Mouse (Mus musculus) spleen, adult 2 months (tissue): ENCODE measurements at regions not wholly inside any gene's neighbourhood (a gene's known extent, or its start where the extent isn't known, plus 50 kb on each side); places are given as distances from the start of the nearest gene placed in this dataset.

Experiments used
- DNase-seq, 2 experiments: peaks; one replicate each; pipeline versions ENCODE4 v3.0.0 to v3.0.0-alpha.2; 2012 to 2021; ENCODE audit warnings: low spot score in 2 of 2, low read depth in 1 of 2
- H3K27ac ChIP-seq: fragments of 200-500 bp; 2 replicates; pipeline ENCODE4 v1.5.1; 2012; ENCODE audit warnings: low read length, inconsistent platforms; ENCODE audit not compliant: insufficient read depth
- H3K27me3 ChIP-seq: fragments of 200-500 bp; 2 replicates; pipeline ENCODE4 v1.6.1; 2012; ENCODE audit warnings: mild to moderate bottlenecking, moderate library complexity, low read length, inconsistent platforms; ENCODE audit not compliant: control insufficient read depth, insufficient read depth
- H3K36me3 ChIP-seq: fragments of 200-500 bp; 2 replicates; pipeline ENCODE4 v1.6.1; 2012; ENCODE audit warnings: mild to moderate bottlenecking, low read length, inconsistent platforms; ENCODE audit not compliant: control insufficient read depth, insufficient read depth
- H3K4me1 ChIP-seq: fragments of 200-500 bp; 2 replicates; pipeline ENCODE4 v1.6.1; 2011; ENCODE audit warnings: inconsistent platforms; ENCODE audit not compliant: control insufficient read depth, insufficient read depth, insufficient read length
- H3K4me3 ChIP-seq: fragments of 200-500 bp; 2 replicates; pipeline ENCODE4 v1.5.1; 2011; ENCODE audit warnings: mild to moderate bottlenecking, inconsistent platforms; ENCODE audit not compliant: insufficient read depth, insufficient read length; ENCODE audit errors: extremely low read depth
- CTCF ChIP-seq: fragments of 200-500 bp; IDR thresholded peaks from 2 replicates; pipeline ENCODE4 v1.5.1; 2011; ENCODE audit warnings: mild to moderate bottlenecking, inconsistent platforms; ENCODE audit not compliant: insufficient read depth, insufficient read length, insufficient replicate concordance; ENCODE audit errors: extremely low read depth
- POLR2A ChIP-seq: fragments of 200-500 bp; IDR thresholded peaks from 2 replicates; pipeline ENCODE4 v1.6.1; 2011; ENCODE audit warnings: low read depth, low read length, inconsistent platforms
- WGBS: fragments of 180-500 bp; shearing (Covaris S2); methylation state at CpG from one replicate; pipeline ENCODE4 v1.1.7; 2018; 5-methylcytosine and 5-hydroxymethylcytosine counted together

GRCm38 (mm10) chr10:111799850-111800589, 172.4 kb upstream of the Krr1 start:
- WGBS, result 91% methylated on average over 14 of the region's 14 CpGs
- no peak for DNase-seq
- Histone ChIP-seq H3K27me3 (no peaks in the 10 kb centered on the region), H3K27ac (no peak overlapping the region), H3K36me3 (no peaks in the 10 kb centered on the region), H3K4me1 (no peaks in the 10 kb centered on the region), H3K4me3 (no peak overlapping the region)
- TF ChIP-seq POLR2A, result no peak
- no peak for TF ChIP-seq CTCF

- Histone ChIP-seq H3K27me3 (no peaks in the 10 kb centered on the region), H3K27ac (no peak overlapping the region), H3K4me1 (no peaks in the 10 kb centered on the region), H3K4me3 (no peak overlapping the region), H3K36me3 (no peaks in the 10 kb centered on the region)
- 93% methylated on average over 3 of the region's 3 CpGs for WGBS
- no peak for DNase-seq
- TF ChIP-seq CTCF (no peak), POLR2A (no peak)
Measured at GRCm38 (mm10) chr10:111800590-111800935, 171.9 kb upstream of the Krr1 start.

- no peak for DNase-seq
- 89% methylated on average over 12 of the region's 12 CpGs for WGBS
- TF ChIP-seq CTCF (no peak), POLR2A (no peak)
- H3K4me1 ChIP-seq, result no peaks in the 10 kb centered on the region
- H3K4me3 ChIP-seq, result no peak overlapping the region
- H3K27me3 ChIP-seq, result no peaks in the 10 kb centered on the region
- H3K27ac ChIP-seq, result no peak overlapping the region
- H3K36me3 ChIP-seq, result no peaks in the 10 kb centered on the region
Measured at GRCm38 (mm10) chr10:111801021-111801793, 171.3 kb upstream of the Krr1 start.

GRCm38 (mm10) chr10:111801794-111802359, 170.6 kb upstream of the Krr1 start:
- H3K27ac ChIP-seq, result no peak overlapping the region
- no peaks in the 10 kb centered on the region for H3K27me3 ChIP-seq
- no peaks in the 10 kb centered on the region for H3K36me3 ChIP-seq
- 90% methylated on average over 12 of the region's 12 CpGs for WGBS
- no peak overlapping the region for H3K4me3 ChIP-seq
- no peak for TF ChIP-seq POLR2A
- TF ChIP-seq CTCF, result no peak
- no peaks in the 10 kb centered on the region for H3K4me1 ChIP-seq
- DNase-seq, result no peak

- H3K27me3 ChIP-seq, result no peaks in the 10 kb centered on the region
- no peaks in the 10 kb centered on the region for H3K36me3 ChIP-seq
- H3K4me1 ChIP-seq, result no peaks in the 10 kb centered on the region
- no peak overlapping the region for H3K27ac ChIP-seq
- TF ChIP-seq POLR2A (no peak), CTCF (no peak)
- 88% methylated on average over 3 of the region's 3 CpGs for WGBS
- no peak overlapping the region for H3K4me3 ChIP-seq
- DNase-seq, result no peak
Measured at GRCm38 (mm10) chr10:111806333-111806732, 166.1 kb upstream of the Krr1 start.

- H3K27ac ChIP-seq, result no peak overlapping the region
- no peaks in the 10 kb centered on the region for H3K27me3 ChIP-seq
- TF ChIP-seq POLR2A (no peak), CTCF (no peak)
- WGBS, result 28% methylated on average over 5 of the region's 5 CpGs
- no peak overlapping the region for H3K4me3 ChIP-seq
- H3K36me3 ChIP-seq, result no peaks in the 10 kb centered on the region
- no peak for DNase-seq
- no peaks in the 10 kb centered on the region for H3K4me1 ChIP-seq
Measured at GRCm38 (mm10) chr10:111806916-111807315, 165.5 kb upstream of the Krr1 start.

GRCm38 (mm10) chr10:111813736-111814135, 158.7 kb upstream of the Krr1 start:
- H3K27ac ChIP-seq, result no peak overlapping the region
- H3K27me3 ChIP-seq, result no peaks in the 10 kb centered on the region
- TF ChIP-seq POLR2A, result no peak
- no peak for TF ChIP-seq CTCF
- no peaks in the 10 kb centered on the region for H3K36me3 ChIP-seq
- DNase-seq, result no peak
- WGBS, result 78% methylated on average over 4 of the region's 4 CpGs
- H3K4me3 ChIP-seq, result no peak overlapping the region
- no peaks in the 10 kb centered on the region for H3K4me1 ChIP-seq
